Mouse (Mus musculus) MEL (cell line): ENCODE measurements around the gene Trnau1ap. TPM values are rescaled to one million over a fixed set of nuclear protein-coding genes. Genes with fewer than 3 reads are reported as not detected.

Source experiments
- DNase-seq: peaks from one replicate; pipeline ENCODE4 v3.0.0; 2011; ENCODE audit warnings: low read depth, low spot score
- H3K27ac ChIP-seq: 2 replicates; pipeline ENCODE4 v1.5.1; 2012; ENCODE audit warnings: low read depth, mild to moderate bottlenecking, control low read depth, low read length, moderate library complexity; ENCODE audit not compliant: control insufficient read depth
- H3K27me3 ChIP-seq, 2 experiments: fragments of 150-350 bp in 1 of 2; sonication (generic) in 1 of 2; 2 replicates each; pipeline ENCODE4 v1.6.1; 2012; ENCODE audit warnings: low read length in 2 of 2, mild to moderate bottlenecking in 2 of 2, improper control_type of control experiment in 1 of 2, moderate library complexity in 1 of 2; ENCODE audit not compliant: insufficient read depth in 2 of 2, control insufficient read depth in 1 of 2
- H3K36me3 ChIP-seq, 2 experiments: 2 replicates each; pipeline ENCODE4 v1.6.1; 2012 to 2014; ENCODE audit warnings: low read length in 2 of 2, improper control_type of control experiment in 1 of 2, inconsistent platforms in 1 of 2, mild to moderate bottlenecking in 1 of 2; ENCODE audit not compliant: insufficient read depth in 2 of 2, control insufficient read depth in 1 of 2
- H3K4me1 ChIP-seq, 2 experiments: fragments of 150-350 bp in 1 of 2; sonication (generic) in 1 of 2; 2 replicates each; pipeline ENCODE4 v1.6.1; 2012; ENCODE audit warnings: low read length in 2 of 2, improper control_type of control experiment in 1 of 2, mild to moderate bottlenecking in 1 of 2; ENCODE audit not compliant: insufficient read depth in 2 of 2, control insufficient read depth in 1 of 2
- H3K4me3 ChIP-seq, 2 experiments: fragments of 150-350 bp in 1 of 2; sonication (generic) in 1 of 2; 2 replicates each; pipeline ENCODE4 v1.5.1; 2012; ENCODE audit warnings: low read depth in 2 of 2, low read length in 2 of 2, mild to moderate bottlenecking in 2 of 2, moderate library complexity in 2 of 2, control low read depth in 1 of 2, improper control_type of control experiment in 1 of 2; ENCODE audit not compliant: control insufficient read depth in 1 of 2, insufficient read depth in 1 of 2
- H3K79me2 ChIP-seq: 2 replicates; pipeline ENCODE4 v1.6.1; 2012; ENCODE audit warnings: mild to moderate bottlenecking, low read length, moderate library complexity; ENCODE audit not compliant: control insufficient read depth, poor library complexity, insufficient read depth
- H3K9ac ChIP-seq: 2 replicates; pipeline ENCODE4 v1.6.1; 2012; ENCODE audit warnings: low read depth, mild to moderate bottlenecking, control low read depth, low read length, moderate library complexity; ENCODE audit not compliant: control insufficient read depth, poor library complexity, severe bottlenecking
- H3K9me3 ChIP-seq: fragments of 150-350 bp; sonication (generic); replicated peaks from 2 replicates; pipeline ENCODE4 v1.6.1; 2012; ENCODE audit warnings: mild to moderate bottlenecking, low read length, improper control_type of control experiment, moderate library complexity; ENCODE audit not compliant: insufficient read depth
- CHD1 ChIP-seq: IDR thresholded peaks from 2 replicates; pipeline ENCODE4 v1.6.1; 2012; ENCODE audit warnings: low read depth, mild to moderate bottlenecking, inconsistent platforms, low read length, improper control_type of control experiment
- CHD2 ChIP-seq: IDR thresholded peaks from 2 replicates; pipeline ENCODE4 v1.6.1; 2011; ENCODE audit warnings: low read length, improper control_type of control experiment
- CTCF ChIP-seq, 3 experiments: IDR thresholded peaks in 2 of 3; conservative IDR thresholded peaks in 1 of 3; 2 replicates each; pipeline ENCODE4 v1.5.1; 2011 to 2012; ENCODE audit warnings: low read length in 3 of 3, low read depth in 2 of 3, mild to moderate bottlenecking in 2 of 3, improper control_type of control experiment in 1 of 3, inconsistent platforms in 1 of 3, mixed read lengths in 1 of 3, moderate library complexity in 1 of 3; ENCODE audit not compliant: control insufficient read depth in 1 of 3, insufficient read depth in 1 of 3, poor library complexity in 1 of 3, severe bottlenecking in 1 of 3
- E2F4 ChIP-seq: IDR thresholded peaks from 2 replicates; pipeline ENCODE4 v1.6.1; 2011; ENCODE audit warnings: low read depth, low read length, improper control_type of control experiment, borderline replicate concordance
- EP300 ChIP-seq, 2 experiments: IDR thresholded peaks; 2 replicates each; pipeline ENCODE4 v1.6.1; 2011; ENCODE audit warnings: improper control_type of control experiment in 2 of 2, low read length in 2 of 2, low read depth in 1 of 2, mild to moderate bottlenecking in 1 of 2
- ETS1 ChIP-seq: IDR thresholded peaks from 2 replicates; pipeline ENCODE4 v1.6.1; 2012; ENCODE audit warnings: low read depth, mild to moderate bottlenecking, inconsistent platforms, low read length, improper control_type of control experiment, moderate library complexity
- GATA1 ChIP-seq: IDR thresholded peaks from 2 replicates; pipeline ENCODE4 v1.6.1; 2011; ENCODE audit warnings: low read depth, low read length, improper control_type of control experiment
- JUND ChIP-seq: IDR thresholded peaks from 2 replicates; pipeline ENCODE4 v1.6.1; 2011; ENCODE audit warnings: low read depth, mild to moderate bottlenecking, improper control_type of control experiment, low read length
- MAFK ChIP-seq: IDR thresholded peaks from 2 replicates; pipeline ENCODE4 v1.6.1; 2011; ENCODE audit warnings: low read depth, mild to moderate bottlenecking, low read length, improper control_type of control experiment, borderline replicate concordance
- MAX ChIP-seq: IDR thresholded peaks from 2 replicates; pipeline ENCODE4 v1.6.1; 2011; ENCODE audit warnings: low read length, improper control_type of control experiment
- MAZ ChIP-seq: IDR thresholded peaks from 2 replicates; pipeline ENCODE4 v1.6.1; 2012; ENCODE audit warnings: low read depth, mild to moderate bottlenecking, inconsistent platforms, low read length, improper control_type of control experiment
- MXI1 ChIP-seq: IDR thresholded peaks from 2 replicates; pipeline ENCODE4 v1.6.1; 2011; ENCODE audit warnings: mild to moderate bottlenecking, low read depth, low read length, improper control_type of control experiment
- MYB ChIP-seq: IDR thresholded peaks from 2 replicates; pipeline ENCODE4 v1.6.1; 2011; ENCODE audit warnings: mild to moderate bottlenecking, low read depth, low read length, improper control_type of control experiment
- NRF1 ChIP-seq: IDR thresholded peaks from 2 replicates; pipeline ENCODE4 v1.6.1; 2014; ENCODE audit warnings: low read depth, mild to moderate bottlenecking, inconsistent platforms, low read length, improper control_type of control experiment, moderate library complexity; ENCODE audit not compliant: poor library complexity, insufficient read depth, severe bottlenecking
- POLR2A ChIP-seq, 2 experiments: IDR thresholded peaks; 2 replicates each; pipeline ENCODE4 v1.6.1; 2011 to 2012; ENCODE audit warnings: low read length in 2 of 2, mild to moderate bottlenecking in 2 of 2, control low read depth in 1 of 2, improper control_type of control experiment in 1 of 2, low read depth in 1 of 2, moderate library complexity in 1 of 2; ENCODE audit not compliant: control insufficient read depth in 1 of 2, insufficient read depth in 1 of 2, poor library complexity in 1 of 2
- POLR2AphosphoS5 ChIP-seq: IDR thresholded peaks from 2 replicates; pipeline ENCODE4 v1.6.1; 2012; ENCODE audit warnings: low read depth, borderline replicate concordance, mild to moderate bottlenecking, inconsistent platforms, low read length, moderate library complexity, mixed read lengths
- RCOR1 ChIP-seq: IDR thresholded peaks from 2 replicates; pipeline ENCODE4 v1.6.1; 2012; ENCODE audit warnings: low read depth, mild to moderate bottlenecking, inconsistent platforms, low read length, improper control_type of control experiment
- SIN3A ChIP-seq: IDR thresholded peaks from 2 replicates; pipeline ENCODE4 v1.6.1; 2012; ENCODE audit warnings: low read length, improper control_type of control experiment, inconsistent platforms
- TAL1 ChIP-seq: IDR thresholded peaks from 2 replicates; pipeline ENCODE4 v1.6.1; 2012; ENCODE audit warnings: mild to moderate bottlenecking, inconsistent platforms, low read length, moderate library complexity, mixed read lengths
- TBP ChIP-seq: IDR thresholded peaks from 2 replicates; pipeline ENCODE4 v1.8.0; 2011; ENCODE audit warnings: low read depth, low read length, improper control_type of control experiment
- TCF12 ChIP-seq: IDR thresholded peaks from 2 replicates; pipeline ENCODE4 v1.6.1; 2014; ENCODE audit warnings: low read depth, mild to moderate bottlenecking, inconsistent platforms, low read length, improper control_type of control experiment, moderate library complexity
- USF1 ChIP-seq: IDR thresholded peaks from 2 replicates; pipeline ENCODE4 v1.6.1; 2014; ENCODE audit warnings: low read depth, mild to moderate bottlenecking, inconsistent platforms, low read length, improper control_type of control experiment, moderate library complexity
- USF2 ChIP-seq, 2 experiments: IDR thresholded peaks; 2 replicates each; pipeline ENCODE4 v1.6.1; 2011 to 2012; ENCODE audit warnings: improper control_type of control experiment in 2 of 2, low read length in 2 of 2, borderline replicate concordance in 1 of 2, inconsistent platforms in 1 of 2, low read depth in 1 of 2, mild to moderate bottlenecking in 1 of 2; ENCODE audit not compliant: insufficient read depth in 1 of 2
- ZC3H11A ChIP-seq: IDR thresholded peaks from 2 replicates; pipeline ENCODE4 v1.6.1; 2012; ENCODE audit warnings: low read depth, mild to moderate bottlenecking, inconsistent platforms, low read length, improper control_type of control experiment
- ZKSCAN1 ChIP-seq: IDR thresholded peaks from 2 replicates; pipeline ENCODE4 v1.6.1; 2012; ENCODE audit warnings: low read depth, mild to moderate bottlenecking, inconsistent platforms, low read length, improper control_type of control experiment, moderate library complexity
- ZMIZ1 ChIP-seq: IDR thresholded peaks from 2 replicates; pipeline ENCODE4 v1.6.1; 2012; ENCODE audit warnings: low read depth, mild to moderate bottlenecking, inconsistent platforms, low read length, improper control_type of control experiment, moderate library complexity
- polyA plus RNA-seq, 2 experiments: library from polyadenylated mRNA; stranded (reverse) in 1 of 2; unstranded in 1 of 2; fragments of >175 nt in 1 of 2; fragments of >200 nt in 1 of 2; gene quantifications; 2 replicates each; pipeline versions ENCODE4 v1.2.1 to v1.2.4; 2012; ENCODE audit warnings: low replicate concordance in 2 of 2, low read depth in 1 of 2; ENCODE audit not compliant: insufficient read length in 2 of 2, insufficient read depth in 1 of 2, missing spikeins in 1 of 2
- total RNA-seq: library from RNA; depleted of rRNA; stranded (reverse); fragments of 300-350 nt; gene quantifications from 2 replicates; pipeline ENCODE4 v1.2.3, GENCODE M21; 2012

Gene Trnau1ap
- total and polyA plus RNA-seq, 3 experiments, result 102 to 117 TPM; not detected in 1

- H3K27ac ChIP-seq, result peak overlapping the region; percentile 98
- H3K4me1 ChIP-seq, result peaks cover 0 to 14% of the 10 kb centered on the region in 2 experiments; a peak in 2 of 4 replicates
- H3K79me2 ChIP-seq, result peaks cover 18% of the 10 kb centered on the region
- H3K9ac ChIP-seq, result peak overlapping the region; percentile 98
- no peak for TF ChIP-seq ETS1
- TF ChIP-seq JUND, result no peak
- peak; percentile 36; the same call in 1 of the 2 replicates for TF ChIP-seq TBP
- no peak for TF ChIP-seq ZMIZ1
- peak; percentile 66; the same call in 1 of the 2 replicates for TF ChIP-seq MXI1
- peak in 2 of 3 experiments; percentile 55 to 68; a peak in 4 of 6 replicates for TF ChIP-seq CTCF (IDR thresholded peaks at IDR 0.05 in 2 of 3, conservative IDR thresholded peaks at IDR 0.05 in 1 of 3; ENCODE audit: control insufficient read depth in 1 of 3, insufficient read depth in 1 of 3, low read depth in 2 of 3, low read length in 3 of 3, poor library complexity in 1 of 3, severe bottlenecking in 1 of 3)
- TF ChIP-seq CHD1, result no peak
- peak; percentile 13; the same call in 1 of the 2 replicates for TF ChIP-seq SIN3A
- peak; percentile 29 to 37; a peak in 2 of 4 replicates for TF ChIP-seq POLR2A (IDR thresholded peaks at IDR 0.05; ENCODE audit: control insufficient read depth in 1 of 2, insufficient read depth in 1 of 2, low read depth in 1 of 2, low read length in 2 of 2, poor library complexity in 1 of 2)
- no peak for TF ChIP-seq TAL1
- TF ChIP-seq MYB, result no peak; the same call in 1 of the 2 replicates
- TF ChIP-seq EP300 (IDR thresholded peaks at IDR 0.05; ENCODE audit: low read depth in 1 of 2, low read length in 2 of 2), result no peak
- TF ChIP-seq, all 39 proteins: peak for 5
- peaks cover 12 to 22% of the 10 kb centered on the region in 2 experiments for H3K36me3 ChIP-seq
- peak; percentile 81 for DNase-seq
- H3K4me3 ChIP-seq, result peak overlapping the region; percentile 52 to 89
- H3K27me3 ChIP-seq, result no peaks in the 10 kb centered on the region
- H3K9me3 ChIP-seq, result no peaks in the 10 kb centered on the region
Measured at GRCm38 (mm10) chr4:132309849-132310472, 19.4 kb downstream of the Trnau1ap start.

GRCm38 (mm10) chr4:132309140-132309848 lies 20.0 kb downstream of the Trnau1ap start:
- peaks cover 0 to 16% of the 10 kb centered on the region in 2 experiments; a peak in 2 of 4 replicates for H3K4me1 ChIP-seq
- H3K36me3 ChIP-seq, result peaks cover 12 to 22% of the 10 kb centered on the region in 2 experiments
- peak overlapping the region; percentile 98 for H3K27ac ChIP-seq
- H3K27me3 ChIP-seq, result no peaks in the 10 kb centered on the region
- peaks cover 18% of the 10 kb centered on the region for H3K79me2 ChIP-seq
- H3K4me3 ChIP-seq, result peak overlapping the region; percentile 52 to 89
- H3K9ac ChIP-seq, result peak overlapping the region; percentile 98
- no peaks in the 10 kb centered on the region for H3K9me3 ChIP-seq
- peak; percentile 75 for DNase-seq
- TF ChIP-seq RCOR1, result peak; percentile 77
- TF ChIP-seq MAX, result peak; percentile 51; the same call in 1 of the 2 replicates
- no peak for TF ChIP-seq ZC3H11A
- no peak for TF ChIP-seq MAZ
- no peak for TF ChIP-seq NRF1
- TF ChIP-seq ZKSCAN1, result no peak
- TF ChIP-seq MXI1, result peak; percentile 84
- TF ChIP-seq EP300 (IDR thresholded peaks at IDR 0.05; ENCODE audit: low read depth in 1 of 2, low read length in 2 of 2), result peak; percentile 72
- TF ChIP-seq CTCF (IDR thresholded peaks at IDR 0.05 in 2 of 3, conservative IDR thresholded peaks at IDR 0.05 in 1 of 3; ENCODE audit: control insufficient read depth in 1 of 3, insufficient read depth in 1 of 3, low read depth in 2 of 3, low read length in 3 of 3, poor library complexity in 1 of 3, severe bottlenecking in 1 of 3), result no peak
- no peak for TF ChIP-seq USF1
- TF ChIP-seq CHD1, result peak; percentile 98
- TF ChIP-seq TCF12, result peak; percentile 89
- TF ChIP-seq ZMIZ1, result peak; percentile 68
- TF ChIP-seq JUND, result no peak
- TF ChIP-seq POLR2A (IDR thresholded peaks at IDR 0.05; ENCODE audit: control insufficient read depth in 1 of 2, insufficient read depth in 1 of 2, low read depth in 1 of 2, low read length in 2 of 2, poor library complexity in 1 of 2), result peak in 1 of 2 experiments; percentile 31; a peak in 2 of 4 replicates
- TF ChIP-seq POLR2AphosphoS5, result no peak
- no peak for TF ChIP-seq CHD2
- TF ChIP-seq GATA1, result peak; percentile 72
- 0 out of 4 replicates have a peak, but pooled peaks of 1 of the 2 experiments have one; percentile 5 for TF ChIP-seq USF2 (IDR thresholded peaks at IDR 0.05; ENCODE audit: borderline replicate concordance in 1 of 2, insufficient read depth in 1 of 2, low read depth in 1 of 2, low read length in 2 of 2)
- TF ChIP-seq MAFK, result peak; percentile 82; the same call in 1 of the 2 replicates
- TF ChIP-seq MYB, result peak; percentile 54; the same call in 1 of the 2 replicates
- peak; percentile 81 for TF ChIP-seq ETS1
- TF ChIP-seq E2F4, result no peak
